Mouse (Mus musculus) heart, embryonic 12.5 days (tissue): ENCODE measurements at regions not wholly inside any gene's neighbourhood (a gene's known extent, or its start where the extent isn't known, plus 50 kb on each side); places are given as distances from the start of the nearest gene placed in this dataset.
A peak's percentile ranks its signal among the peaks of the same experiment; 100 is the strongest.

Experiments
- ATAC-seq: fragments of 200-750 bp; cut with Nextera tagmentation; 2 replicates; pipeline ENCODE4 v1.8.0; 2017; ENCODE audit warnings: moderate TSS enrichment, moderate library complexity; ENCODE audit not compliant: insufficient number of reproducible peaks, low FRiP score
- H3K27ac ChIP-seq: fragments of 300-500 bp; sonication (generic); 2 replicates; pipeline ENCODE4 v1.5.1; 2016; ENCODE audit warnings: mild to moderate bottlenecking, moderate library complexity; ENCODE audit not compliant: poor library complexity, severe bottlenecking
- H3K27me3 ChIP-seq: fragments of 300-500 bp; sonication (generic); replicated peaks from 2 replicates; pipeline ENCODE4 v1.6.1; 2016; ENCODE audit warnings: mild to moderate bottlenecking, moderate library complexity
- H3K36me3 ChIP-seq: fragments of 300-500 bp; sonication (generic); 2 replicates; pipeline ENCODE4 v1.6.1; 2016; ENCODE audit warnings: mild to moderate bottlenecking, moderate library complexity
- H3K4me1 ChIP-seq: fragments of 300-500 bp; sonication (generic); replicated peaks from 2 replicates; pipeline ENCODE4 v1.6.1; 2016; ENCODE audit warnings: mild to moderate bottlenecking
- H3K4me2 ChIP-seq: fragments of 300-500 bp; sonication (generic); 2 replicates; pipeline ENCODE4 v1.6.1; 2016; ENCODE audit warnings: mild to moderate bottlenecking, moderate library complexity
- H3K4me3 ChIP-seq: fragments of 300-500 bp; sonication (generic); 2 replicates; pipeline ENCODE4 v1.5.1; 2016; ENCODE audit warnings: mild to moderate bottlenecking
- H3K9ac ChIP-seq: fragments of 300-500 bp; sonication (generic); 2 replicates; pipeline ENCODE4 v1.6.1; 2016; ENCODE audit warnings: mild to moderate bottlenecking, moderate library complexity
- H3K9me3 ChIP-seq: fragments of 300-500 bp; sonication (generic); replicated peaks from 2 replicates; pipeline ENCODE4 v1.6.1; 2016; ENCODE audit warnings: mild to moderate bottlenecking, moderate library complexity
- WGBS: fragments of 180-500 bp; shearing (Covaris S2); methylation state at CpG from one replicate; pipeline ENCODE4 v1.1.7; 2016; 5-methylcytosine and 5-hydroxymethylcytosine counted together

GRCm38 (mm10) chr12:52368034-52368433 is 135.7 kb upstream of the Arhgap5 start:
- Histone ChIP-seq H3K9ac (no peak overlapping the region), H3K9me3 (no peaks in the 10 kb centered on the region), H3K4me1 (no peaks in the 10 kb centered on the region), H3K4me3 (no peak overlapping the region), H3K27ac (no peak overlapping the region), H3K27me3 (no peaks in the 10 kb centered on the region), H3K4me2 (no peak overlapping the region), H3K36me3 (no peaks in the 10 kb centered on the region)
- no peak for ATAC-seq
- WGBS, result 77% methylated on average over 6 of the region's 6 CpGs

GRCm38 (mm10) chr12:52368466-52368865 is 135.3 kb upstream of the Arhgap5 start:
- H3K4me3 ChIP-seq, result no peak overlapping the region
- H3K27me3 ChIP-seq, result no peaks in the 10 kb centered on the region
- H3K27ac ChIP-seq, result no peak overlapping the region
- no peak overlapping the region for H3K9ac ChIP-seq
- no peaks in the 10 kb centered on the region for H3K4me1 ChIP-seq
- H3K36me3 ChIP-seq, result no peaks in the 10 kb centered on the region
- H3K4me2 ChIP-seq, result no peak overlapping the region
- no peak for ATAC-seq
- H3K9me3 ChIP-seq, result no peaks in the 10 kb centered on the region
- 74% methylated on average over 4 of the region's 4 CpGs for WGBS

GRCm38 (mm10) chr12:52370153-52370710 is 133.5 kb upstream of the Arhgap5 start:
- no peaks in the 10 kb centered on the region for H3K9me3 ChIP-seq
- H3K27me3 ChIP-seq, result no peaks in the 10 kb centered on the region
- H3K4me1 ChIP-seq, result no peaks in the 10 kb centered on the region
- WGBS, result 70% methylated on average over 12 of the region's 12 CpGs
- H3K36me3 ChIP-seq, result no peaks in the 10 kb centered on the region
- H3K4me2 ChIP-seq, result no peak overlapping the region
- H3K9ac ChIP-seq, result no peak overlapping the region
- H3K4me3 ChIP-seq, result no peak overlapping the region
- H3K27ac ChIP-seq, result no peak overlapping the region
- ATAC-seq, result no peak

- no peak for ATAC-seq
- H3K4me3 ChIP-seq, result no peak overlapping the region
- H3K9ac ChIP-seq, result no peak overlapping the region
- no peak overlapping the region for H3K27ac ChIP-seq
- no peaks in the 10 kb centered on the region for H3K27me3 ChIP-seq
- 84% methylated on average over 4 of the region's 4 CpGs for WGBS
- no peak overlapping the region for H3K4me2 ChIP-seq
- no peaks in the 10 kb centered on the region for H3K4me1 ChIP-seq
- H3K9me3 ChIP-seq, result no peaks in the 10 kb centered on the region
- H3K36me3 ChIP-seq, result no peaks in the 10 kb centered on the region
Measured at GRCm38 (mm10) chr12:52375116-52375515, 128.7 kb upstream of the Arhgap5 start.

- no peaks in the 10 kb centered on the region for H3K27me3 ChIP-seq
- no peak overlapping the region for H3K4me3 ChIP-seq
- H3K4me2 ChIP-seq, result no peak overlapping the region
- no peak overlapping the region for H3K9ac ChIP-seq
- H3K9me3 ChIP-seq, result no peaks in the 10 kb centered on the region
- H3K27ac ChIP-seq, result no peak overlapping the region
- 75% methylated on average over 10 of the region's 10 CpGs for WGBS
- no peak for ATAC-seq
- H3K4me1 ChIP-seq, result peaks cover 5% of the 10 kb centered on the region
- no peaks in the 10 kb centered on the region for H3K36me3 ChIP-seq
Measured at GRCm38 (mm10) chr12:52376692-52377462, 126.9 kb upstream of the Arhgap5 start.

- Histone ChIP-seq H3K36me3 (no peaks in the 10 kb centered on the region), H3K9ac (no peak overlapping the region), H3K4me1 (peaks cover 11% of the 10 kb centered on the region), H3K27me3 (no peaks in the 10 kb centered on the region), H3K9me3 (no peaks in the 10 kb centered on the region), H3K27ac (no peak overlapping the region), H3K4me3 (no peak overlapping the region), H3K4me2 (no peak overlapping the region)
- 86% methylated on average over 2 of the region's 2 CpGs for WGBS
- ATAC-seq, result no peak
Measured at GRCm38 (mm10) chr12:52377463-52377848, 126.3 kb upstream of the Arhgap5 start.

GRCm38 (mm10) chr12:52379245-52379644 is 124.5 kb upstream of the Arhgap5 start:
- no peak overlapping the region for H3K4me2 ChIP-seq
- no peak overlapping the region for H3K27ac ChIP-seq
- no peaks in the 10 kb centered on the region for H3K9me3 ChIP-seq
- no peak for ATAC-seq
- no peaks in the 10 kb centered on the region for H3K36me3 ChIP-seq
- no peak overlapping the region for H3K9ac ChIP-seq
- H3K4me3 ChIP-seq, result no peak overlapping the region
- H3K4me1 ChIP-seq, result peaks cover 19% of the 10 kb centered on the region
- 75% methylated on average over 4 of the region's 4 CpGs for WGBS
- H3K27me3 ChIP-seq, result no peaks in the 10 kb centered on the region

- Histone ChIP-seq H3K9me3 (no peaks in the 10 kb centered on the region), H3K27ac (no peak overlapping the region), H3K9ac (no peak overlapping the region), H3K4me1 (peaks cover 22% of the 10 kb centered on the region), H3K27me3 (no peaks in the 10 kb centered on the region), H3K36me3 (no peaks in the 10 kb centered on the region), H3K4me2 (no peak overlapping the region), H3K4me3 (no peak overlapping the region)
- 74% methylated on average over 5 of the region's 5 CpGs for WGBS
- no peak for ATAC-seq
Measured at GRCm38 (mm10) chr12:52379960-52380359, 123.8 kb upstream of the Arhgap5 start.

- no peaks in the 10 kb centered on the region for H3K27me3 ChIP-seq
- no peak overlapping the region for H3K9ac ChIP-seq
- no peak overlapping the region for H3K27ac ChIP-seq
- H3K4me1 ChIP-seq, result peaks cover 27% of the 10 kb centered on the region
- 0 out of 2 replicates have a peak, but pooled peaks have one; percentile 61 for ATAC-seq
- H3K36me3 ChIP-seq, result no peaks in the 10 kb centered on the region
- H3K4me2 ChIP-seq, result no peak overlapping the region
- no peaks in the 10 kb centered on the region for H3K9me3 ChIP-seq
- 54% methylated on average over 18 of the region's 18 CpGs for WGBS
- H3K4me3 ChIP-seq, result no peak overlapping the region
Measured at GRCm38 (mm10) chr12:52381161-52381967, 122.4 kb upstream of the Arhgap5 start.

- H3K27ac ChIP-seq, result no peak overlapping the region
- no peak overlapping the region for H3K4me3 ChIP-seq
- H3K36me3 ChIP-seq, result no peaks in the 10 kb centered on the region
- H3K9ac ChIP-seq, result no peak overlapping the region
- 45% methylated on average over 1 of the region's 1 CpGs for WGBS
- no peaks in the 10 kb centered on the region for H3K27me3 ChIP-seq
- no peak for ATAC-seq
- H3K4me1 ChIP-seq, result peaks cover 27% of the 10 kb centered on the region
- no peak overlapping the region for H3K4me2 ChIP-seq
- no peaks in the 10 kb centered on the region for H3K9me3 ChIP-seq
Measured at GRCm38 (mm10) chr12:52381968-52382325, 121.8 kb upstream of the Arhgap5 start.

- Histone ChIP-seq H3K9me3 (no peaks in the 10 kb centered on the region), H3K27ac (no peak overlapping the region), H3K4me2 (peak overlapping the region; percentile 51), H3K36me3 (no peaks in the 10 kb centered on the region), H3K9ac (no peak overlapping the region), H3K27me3 (no peaks in the 10 kb centered on the region), H3K4me3 (no peak overlapping the region), H3K4me1 (peaks cover 27% of the 10 kb centered on the region)
- peak; percentile 50; the same call in 1 of the 2 replicates for ATAC-seq
- WGBS, result 11% methylated on average over 7 of the region's 7 CpGs
Measured at GRCm38 (mm10) chr12:52382832-52383580, 120.8 kb upstream of the Arhgap5 start.
